Mouse (Mus musculus) monocyte, adult 59 days (primary cell): ENCODE data around the gene Mesp1. TPM values are rescaled to one million over a fixed set of nuclear protein-coding genes. Genes with fewer than 3 reads are reported as not detected.

Experiments used
- total RNA-seq, 2 experiments: library from RNA; stranded (reverse); gene quantifications; one replicate each; pipeline ENCODE4 v1.2.4; 2023

The Mesp1 gene
- total RNA-seq = not detected

GRCm38 (mm10) chr7:79793688-79794087 lies at the start of gene Mesp1:
Mesp1 (minus strand) TSS chr7:79793788.

GRCm38 (mm10) chr7:79810611-79811506 lies 17.3 kb upstream of the Mesp1 start, which contains the start of gene Mesp2:
Mesp2 (plus strand) TSS chr7:79810727.

GRCm38 (mm10) chr7:79742659-79743536 lies 50.7 kb downstream of the Mesp1 start, which contains the start of the genes Pex11a and Wdr93:
Pex11a (minus strand) TSS chr7:79743131.
Wdr93 (plus strand) TSS chr7:79743163.

Other genes with a start within 250 kb of the Mesp1 start
- not detected for gene Rhcg, start 176.1 kb downstream of the Mesp1 start, total RNA-seq
- under 1 TPM; 0.52 to 0.55 TPM for gene Ticrr, start 133.6 kb downstream of the Mesp1 start, total RNA-seq
- under 1 TPM; 0.76 to 0.91 TPM for gene Kif7, start 78.1 kb downstream of the Mesp1 start, total RNA-seq
- under 1 TPM in 1 of 2 experiments, not detected in 1; 0.33 TPM for gene Plin1, start 60.9 kb downstream of the Mesp1 start, total RNA-seq
- gene Pex11a, start 50.7 kb downstream of the Mesp1 start, total RNA-seq = 1 to 10 TPM; 3.6 to 4.8 TPM
- gene Wdr93, start 50.6 kb downstream of the Mesp1 start, total RNA-seq = not detected
- gene Mesp2, start 16.9 kb upstream of the Mesp1 start, total RNA-seq = not detected
- gene Anpep, start 67.3 kb upstream of the Mesp1 start, total RNA-seq = 1 to 10 TPM; 7.9 to 8.3 TPM
- 10 to 100 TPM; 13.9 to 14.0 TPM for gene Ap3s2, start 126.9 kb upstream of the Mesp1 start, total RNA-seq
- 1 to 10 TPM; 1.6 to 3.8 TPM for gene Arpin, start 141.6 kb upstream of the Mesp1 start, total RNA-seq
- 100 to 1,000 TPM; 325 to 334 TPM for gene Zfp710, start 231.0 kb upstream of the Mesp1 start, total RNA-seq